Mouse (Mus musculus): Measurements from ENCODE around the gene Ubxn4.

- no peak for TF ChIP-seq TAL1 (IDR thresholded peaks at IDR 0.05; ENCODE audit: low read length)
- TF ChIP-seq GATA1 (IDR thresholded peaks at IDR 0.05; ENCODE audit: low read length): no peak
Measured at GRCm38 (mm10) chr1:128243627-128243995, at the start of gene Ubxn4.
